Mouse (Mus musculus): Measurements from ENCODE around the gene Kcnk10.

Kcnk10 gene

GRCm38 (mm10) chr12:98406598-98406997 lies 171.5 kb downstream of the Kcnk10 start:
- DNase-seq (ENCODE audit: extremely low spot score), result no peak

GRCm38 (mm10) chr12:98406076-98406475 lies 172.0 kb downstream of the Kcnk10 start:
- peak; percentile 60 for DNase-seq (ENCODE audit: extremely low spot score)

- no peak for DNase-seq (ENCODE audit: extremely low spot score)
Observed at GRCm38 (mm10) chr12:98396586-98396985, 181.5 kb downstream of the Kcnk10 start.

GRCm38 (mm10) chr12:98394115-98394514 lies 184.0 kb downstream of the Kcnk10 start:
- no peak for DNase-seq (ENCODE audit: extremely low spot score)

- no peak for DNase-seq (ENCODE audit: extremely low spot score)
Observed at GRCm38 (mm10) chr12:98391347-98391746, 186.8 kb downstream of the Kcnk10 start.

GRCm38 (mm10) chr12:98389618-98390017 lies 188.5 kb downstream of the Kcnk10 start:
- no peak for DNase-seq (ENCODE audit: extremely low spot score)

Data from embryo, embryonic 9.5 days (tissue).